Comparison of ENCODE assay signal across 12 mouse cellular contexts in genomic region chr7:109151088-109151487, GRCm38 (mm10). TPM values are rescaled to one million over a fixed set of nuclear protein-coding genes. Genes with fewer than 3 reads are reported as not detected.
"Had no signal": no experiment of that assay in that cellular context is flagged by ENCODE, and none has a peak within 500 bp of the region (broad histone marks: within the 10 kb centered on the region; RNA-seq: fewer than 3 reads in every experiment).

No protein-coding gene starts in this region.

- H3K36me3 ChIP-seq: limb, embryonic 12.5 days; liver, embryonic 13.5 days; lung, embryonic 15.5 days; midbrain, embryonic 13.5 days; neural tube, embryonic 12.5 days had no signal

- H3K4me2 ChIP-seq: limb, embryonic 12.5 days; liver, embryonic 13.5 days; lung, embryonic 15.5 days; midbrain, embryonic 13.5 days; neural tube, embryonic 12.5 days had no signal

- H3K27me3 ChIP-seq: lung, embryonic 15.5 days; midbrain, embryonic 13.5 days; neural tube, embryonic 12.5 days had no signal

- H3K9ac ChIP-seq: limb, embryonic 12.5 days; liver, embryonic 13.5 days; liver, postnatal 0 days; lung, embryonic 15.5 days; midbrain, embryonic 13.5 days; neural tube, embryonic 12.5 days had no signal

- DNase-seq: kidney, adult 8-10 months; kidney, postnatal 25 days; liver; liver, embryonic 13.5 days; liver, postnatal 0 days; thymus, postnatal 4 days had no signal

- H3K4me1 ChIP-seq: liver, embryonic 13.5 days; lung, embryonic 15.5 days had no signal

- H3K9me3 ChIP-seq: limb, embryonic 12.5 days; liver, embryonic 13.5 days; lung, embryonic 15.5 days; midbrain, embryonic 13.5 days; neural tube, embryonic 12.5 days had no signal

- H3K27ac ChIP-seq: limb, embryonic 12.5 days; liver, embryonic 13.5 days; lung, embryonic 15.5 days; midbrain, embryonic 13.5 days; neural tube, embryonic 12.5 days; stomach, postnatal 0 days had no signal

- ATAC-seq: liver, postnatal 0 days; midbrain, embryonic 13.5 days had no signal

- H3K4me3 ChIP-seq: limb, embryonic 12.5 days; liver, embryonic 13.5 days; lung, embryonic 15.5 days; midbrain, embryonic 13.5 days; neural tube, embryonic 12.5 days had no signal

RNA-seq across cellular contexts. Expression of gene Lmo1, which starts 23.9 kb away (rescaled TPM):
- total RNA-seq: neutrophil, adult 5-6 weeks had no signal
